Mouse (Mus musculus) kidney, postnatal 14 days (tissue): Measurements from ENCODE around the gene Tas2r116.

Experiments
- DNase-seq: peaks from one replicate; pipeline ENCODE4 v3.0.0; 2022; ENCODE audit warnings: mixed read lengths

Gene Tas2r116

GRCm38 (mm10) chr6:132855138-132855537, at the start of gene Tas2r116:
Gene Tas2r116, plus strand, starts transcription at chr6:132855438.
- no peak for DNase-seq

GRCm38 (mm10) chr6:132846842-132847241, 8.4 kb upstream of the Tas2r116 start, which contains the start of gene Tas2r123:
Gene Tas2r123, plus strand, starts transcription at chr6:132847142.
- no peak for DNase-seq

GRCm38 (mm10) chr6:132867708-132868107, 12.5 kb downstream of the Tas2r116 start, which contains the start of gene Tas2r110:
Gene Tas2r110, plus strand, starts transcription at chr6:132868008.
- no peak for DNase-seq

DNA sequence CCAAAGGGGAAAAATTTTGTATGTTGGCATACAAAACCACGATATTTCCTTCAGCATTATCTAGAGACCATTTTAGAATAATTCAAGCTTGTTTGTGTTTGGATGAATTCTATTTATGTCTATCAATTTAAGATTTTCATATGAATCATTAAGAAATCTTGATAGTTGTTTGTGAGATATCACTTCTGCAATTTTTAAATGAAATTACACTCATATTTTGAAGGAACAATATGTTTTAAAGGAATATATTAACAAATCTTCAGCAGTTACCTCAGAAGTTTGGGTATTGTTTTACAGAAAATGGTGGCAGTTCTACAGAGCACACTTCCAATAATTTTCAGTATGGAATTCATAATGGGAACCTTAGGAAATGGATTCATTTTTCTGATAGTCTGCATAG, 37.5 kb downstream of the Tas2r116 start, which contains the start of gene Tas2r113:
TSS of gene Tas2r113 (plus strand) at position 301 of the 400 bp plus-strand sequence.
- no peak for DNase-seq
